Mouse (Mus musculus) CH12F3 (cell line): ENCODE data around the gene Vmn1r53.
"Not testable (repeated sequence)": the region's sequence is repeated elsewhere in the genome, so short reads cannot be mapped to it uniquely, and the experiment has no call there.

Source experiments
- in situ Hi-C: fragments of 300-500 bp; cut with MboI; formaldehyde crosslinking; loops from 2 replicates; pipeline ENCODE4 v1.14.3; 2020; ENCODE audit warnings: low sequenced_read_pairs

Gene Vmn1r53

GRCm38 (mm10) chr6:90224338-90224737 lies at the start of gene Vmn1r53:
Vmn1r53 (minus strand) TSS chr6:90224438.
- in situ Hi-C loops = no loop called here

DNA sequence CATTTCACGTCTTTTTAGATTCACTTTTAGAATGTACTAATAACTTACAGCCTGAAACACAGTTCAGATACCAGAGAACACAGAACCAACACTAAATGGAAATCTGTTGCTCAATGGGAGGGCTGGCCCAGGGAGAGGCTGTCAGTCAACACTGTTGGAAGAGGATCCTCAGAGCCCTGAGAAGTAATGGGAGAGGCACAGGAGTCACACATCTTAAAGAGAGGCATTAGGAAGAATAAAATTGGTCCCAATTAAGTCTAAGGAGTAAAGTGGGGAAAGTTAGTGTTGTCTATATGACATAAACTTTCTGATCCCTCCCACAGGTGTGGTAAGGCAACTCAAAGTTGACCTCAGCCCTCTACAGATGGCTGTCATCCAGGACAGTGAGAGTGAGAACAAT lies 21.8 kb upstream of the Vmn1r53 start, which contains the start of gene Vmn1r54:
Gene Vmn1r54 (plus strand): TSS at position 301 of the 400 bp plus-strand sequence.
- in situ Hi-C loops = no loop called here

GRCm38 (mm10) chr6:90244019-90244418 lies 19.8 kb upstream of the Vmn1r53 start:
- in situ Hi-C loops = no loop called here

GRCm38 (mm10) chr6:90232681-90233080 lies 8.4 kb upstream of the Vmn1r53 start:
- in situ Hi-C loops = no loop called here

DNA sequence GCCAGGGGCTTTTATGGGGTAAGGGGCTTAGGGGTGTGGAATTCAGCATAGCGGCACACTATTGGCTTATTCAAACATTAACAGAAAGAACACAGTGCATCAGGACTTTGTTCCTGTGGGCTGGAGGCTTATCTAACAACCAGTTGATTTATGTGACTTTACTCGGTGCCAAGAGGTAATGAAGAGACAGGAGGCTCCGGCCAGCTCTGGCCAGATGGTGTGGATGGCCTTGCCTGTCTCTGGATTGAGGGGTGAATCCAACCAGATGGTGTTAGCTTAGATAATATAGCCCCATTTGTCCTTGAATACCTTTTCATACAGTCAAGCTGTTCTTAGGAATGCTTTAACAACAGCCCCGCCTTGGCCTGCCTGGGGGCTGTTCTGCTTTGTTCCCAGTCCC lies 7.9 kb upstream of the Vmn1r53 start:
- in situ Hi-C loops = not testable (repeated sequence)

DNA sequence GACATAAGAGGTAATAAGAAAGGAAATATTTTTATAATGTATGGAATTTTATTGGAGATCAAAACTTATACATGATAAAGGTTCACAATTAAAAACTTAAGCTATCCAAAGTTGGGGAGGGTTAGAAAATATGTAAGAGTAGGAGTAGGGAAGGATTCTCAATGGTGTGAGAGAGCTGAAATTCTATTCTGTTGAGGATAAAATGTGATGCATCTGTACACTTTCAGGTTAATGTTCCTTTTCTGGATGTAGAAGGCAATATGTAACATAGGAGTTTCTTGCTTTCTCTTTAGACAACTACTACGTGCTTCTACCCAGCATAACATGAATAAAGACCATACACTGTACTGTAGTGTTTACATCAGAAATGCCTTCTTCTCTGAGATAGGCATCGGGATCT lies 21.7 kb downstream of the Vmn1r53 start, which contains the start of gene V1ra8:
Gene V1ra8 (plus strand): TSS at position 301 of the 400 bp plus-strand sequence.
- in situ Hi-C loops = not testable (repeated sequence)

DNA sequence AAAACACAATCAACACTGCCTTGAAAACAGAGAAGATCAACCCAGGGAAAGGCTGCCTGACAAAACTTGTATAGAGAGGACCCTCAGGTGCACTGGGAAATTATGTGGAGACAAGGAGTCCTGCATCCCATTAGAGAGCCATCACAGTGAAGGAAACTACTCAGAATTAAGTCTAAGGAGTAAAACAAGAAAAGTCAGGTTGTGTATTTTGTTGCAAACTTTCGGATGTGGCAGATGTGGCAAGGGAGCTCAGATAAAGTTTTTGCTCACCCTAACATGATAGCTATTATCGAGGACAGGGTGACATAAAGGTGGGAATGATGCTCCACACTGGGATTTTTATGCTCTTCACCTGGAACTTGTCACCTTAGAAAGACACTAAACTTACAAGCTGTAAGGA lies 49.7 kb downstream of the Vmn1r53 start, which contains the start of gene Vmn1r52:
Gene Vmn1r52 (plus strand): TSS at position 301 of the 400 bp plus-strand sequence.
- in situ Hi-C loops = no loop called here
